Mouse (Mus musculus): Measurements from ENCODE around the gene Higd1a. TPM values are rescaled to one million over a fixed set of nuclear protein-coding genes. Genes with fewer than 3 reads are reported as not detected.

The Higd1a gene
- total RNA-seq, 2 experiments from 2014 or later = 203 to 224 TPM

DNA sequence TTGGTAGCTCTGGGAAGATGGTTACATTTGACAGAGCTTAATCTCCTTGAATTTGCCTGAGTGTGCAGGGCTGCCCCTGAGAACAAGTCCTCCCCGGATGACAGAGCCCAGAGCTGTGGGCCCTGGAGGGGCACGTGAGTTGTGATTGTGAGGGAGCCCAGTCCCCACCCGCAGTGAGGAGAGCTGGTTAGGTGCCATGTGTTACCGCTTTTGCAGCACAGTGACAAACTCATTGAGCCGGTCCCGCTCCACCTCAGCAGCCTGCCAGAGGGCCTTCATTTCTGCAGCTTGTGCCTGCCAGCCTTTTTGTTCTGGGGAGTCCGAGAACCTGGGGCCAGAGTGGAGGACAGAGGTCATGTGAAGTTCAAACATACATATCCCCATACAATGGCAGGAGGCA lies 50.2 kb downstream of the Higd1a start:
- intact Hi-C loops (cut with DNase I) = no loop called here

DNA sequence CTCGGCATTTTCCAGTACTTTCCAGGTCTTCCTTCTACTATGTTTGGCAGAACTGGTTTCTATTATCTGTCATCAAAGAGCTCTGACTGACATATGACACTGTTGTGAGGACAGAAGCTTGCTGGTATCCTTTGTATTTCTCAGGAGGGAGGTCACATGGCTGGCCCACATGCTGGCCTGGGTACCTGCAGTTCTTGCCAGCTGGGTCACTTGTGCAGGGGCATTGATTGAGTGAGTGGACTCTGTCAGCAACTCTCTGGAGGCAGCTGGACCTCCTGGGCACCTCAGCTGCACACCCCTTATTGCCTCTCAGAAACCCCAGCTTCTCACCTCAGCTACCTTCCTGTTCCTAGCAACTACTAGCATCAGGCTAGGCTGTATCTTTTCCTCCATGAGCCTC lies 50.6 kb downstream of the Higd1a start:
- intact Hi-C loops (cut with DNase I) = no loop called here
- DNase-seq = no peak

More for the DNA sequence above, 50.2 kb downstream of the Higd1a start:
- no peak for DNase-seq

DNA sequence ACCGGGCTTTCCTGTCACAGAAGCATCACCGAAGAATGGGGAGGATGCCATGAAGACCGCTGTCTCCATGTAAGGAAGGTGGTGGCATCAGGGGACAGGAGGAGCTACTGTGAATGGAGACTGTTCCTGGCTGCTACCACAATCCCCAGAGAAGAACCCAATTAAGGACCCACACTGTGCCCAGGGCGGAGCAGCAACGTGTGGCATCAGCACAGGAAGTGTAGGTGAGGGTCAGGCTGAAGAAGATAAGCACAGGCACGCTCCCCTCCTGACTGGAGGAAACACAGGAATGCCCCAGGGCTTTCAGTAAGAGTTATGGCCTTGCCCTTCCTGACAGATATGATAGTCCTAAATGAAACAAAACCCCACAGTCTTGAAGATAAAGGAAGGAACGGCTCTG lies 55.4 kb downstream of the Higd1a start:
- DNase-seq = no peak
- intact Hi-C loops (cut with DNase I) = no loop called here

- no peak for DNase-seq
- intact Hi-C loops (cut with DNase I) = no loop called here
These were observed 59.2 kb downstream of the Higd1a start for GRCm38 (mm10) chr9:121798887-121799520.

Other genes starting within 250 kb of the Higd1a start
- not detected for gene Lyzl4, start 216.3 kb downstream of the Higd1a start, total RNA-seq (2021)
- gene Vipr1, start 215.6 kb downstream of the Higd1a start, total RNA-seq (2021) = 1 to 10 TPM in 1 of 2 experiments, under 1 TPM in 1; 0.73 to 2.1 TPM
- gene Sec22c, start 152.9 kb downstream of the Higd1a start, total RNA-seq (2021) = 1 to 10 TPM; 5.3 to 5.8 TPM
- 100 to 1,000 TPM; 128 to 131 TPM for gene Ss18l2, start 148.0 kb downstream of the Higd1a start, total RNA-seq (2021)
- 10 to 100 TPM; 44.8 to 46.5 TPM for gene Nktr, start 139.2 kb downstream of the Higd1a start, total RNA-seq (2021)
- gene Zfp651, start 99.0 kb downstream of the Higd1a start, total RNA-seq (2021) = 10 to 100 TPM; 89.4 to 91.9 TPM
- gene Klhl40, start 80.8 kb downstream of the Higd1a start, total RNA-seq (2021) = 1 to 10 TPM; 6.7 to 6.8 TPM
- 100 to 1,000 TPM; 118 to 123 TPM for gene Hhatl, start 65.9 kb downstream of the Higd1a start, total RNA-seq (2021)
- under 1 TPM in 1 of 2 experiments, not detected in 1; 0.38 TPM for gene Ccdc13, start 18.9 kb downstream of the Higd1a start, total RNA-seq (2021)
- 1 to 10 TPM; 2.0 to 3.4 TPM for gene Ackr2, start 40.0 kb upstream of the Higd1a start, total RNA-seq (2021)
- gene Cyp8b1, start 57.9 kb upstream of the Higd1a start, total RNA-seq (2021) = under 1 TPM in 1 of 2 experiments, not detected in 1; 0.10 TPM
- 1 to 10 TPM; 1.7 to 1.8 TPM for gene Fam198a, start 92.6 kb upstream of the Higd1a start, total RNA-seq (2021)
- gene Pomgnt2, start 138.7 kb upstream of the Higd1a start, total RNA-seq (2021) = 10 to 100 TPM in 1 of 2 experiments, 1 to 10 TPM in 1; 9.7 to 11.3 TPM